Mouse (Mus musculus): ENCODE data around the gene Slc44a5.

Slc44a5 gene
- long read RNA-seq, experiment 1 = 0 reads
- long read RNA-seq, experiment 2 = 0 reads

GRCm38 (mm10) chr3:153973171-153973948 lies at the start of gene Slc44a5:
Gene Slc44a5, plus strand, starts transcription at chr3:153973436.
- intact Hi-C loops (cut with DNase I) = no loop called here

DNA sequence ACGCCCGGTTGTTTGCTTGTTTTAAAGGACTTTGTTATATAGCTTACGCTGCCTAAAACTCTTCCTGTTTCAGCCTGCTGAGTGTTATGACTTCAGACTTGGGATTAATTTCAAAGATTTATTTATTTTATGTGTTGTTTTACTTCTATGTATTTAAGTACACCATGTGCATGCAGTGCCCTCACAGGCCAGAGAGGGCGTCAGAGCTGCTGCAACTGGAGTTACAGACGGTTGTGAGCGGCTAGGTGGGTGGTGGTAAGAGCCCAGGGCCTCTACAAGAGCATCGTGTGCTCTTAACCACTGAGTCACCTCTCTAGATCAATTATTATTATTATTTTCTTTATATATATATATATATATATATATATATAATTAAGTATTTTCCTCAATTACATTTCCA lies 46.9 kb upstream of the Slc44a5 start:
- intact Hi-C loops (cut with DNase I) = no loop called here

DNA sequence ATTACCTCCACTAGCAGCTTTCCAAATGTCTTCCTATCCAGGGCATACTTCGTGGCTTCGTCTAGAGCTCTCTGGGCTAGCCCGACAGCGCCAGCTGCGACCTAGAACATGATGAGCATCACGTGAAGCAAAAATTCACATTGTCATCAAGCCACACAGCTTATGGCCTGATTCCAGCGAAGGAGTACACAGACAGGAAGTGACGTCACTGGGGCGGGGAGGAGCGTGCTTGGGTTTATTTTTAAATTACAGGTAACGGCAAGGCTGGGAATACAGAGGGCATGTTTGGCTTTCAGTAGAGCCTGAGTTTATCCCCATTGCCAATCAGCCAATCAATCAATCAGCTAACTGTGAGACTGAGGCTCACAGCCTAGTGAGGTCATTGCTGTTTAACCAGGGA lies 43.7 kb upstream of the Slc44a5 start:
- intact Hi-C loops (cut with DNase I) = no loop called here

DNA sequence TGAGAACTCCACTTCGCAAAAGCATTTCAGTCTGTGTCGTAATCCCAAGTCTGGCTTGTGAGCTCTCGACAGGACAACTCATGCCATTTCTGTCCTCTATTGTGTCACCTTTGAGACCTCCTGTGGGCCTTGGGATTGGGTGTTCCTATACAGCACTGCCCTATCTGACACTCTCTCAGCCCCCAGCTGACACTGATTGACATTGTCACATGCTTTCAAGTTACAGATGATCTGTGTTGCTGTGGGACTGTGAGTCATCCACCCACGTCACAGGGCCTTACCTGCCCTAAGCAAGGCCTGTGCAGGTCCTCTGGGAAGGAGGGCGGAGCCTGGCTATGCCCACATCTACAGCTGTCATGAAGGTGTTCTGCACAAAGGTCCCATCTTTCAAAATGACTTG lies 40.8 kb upstream of the Slc44a5 start:
- intact Hi-C loops (cut with DNase I) = no loop called here

DNA sequence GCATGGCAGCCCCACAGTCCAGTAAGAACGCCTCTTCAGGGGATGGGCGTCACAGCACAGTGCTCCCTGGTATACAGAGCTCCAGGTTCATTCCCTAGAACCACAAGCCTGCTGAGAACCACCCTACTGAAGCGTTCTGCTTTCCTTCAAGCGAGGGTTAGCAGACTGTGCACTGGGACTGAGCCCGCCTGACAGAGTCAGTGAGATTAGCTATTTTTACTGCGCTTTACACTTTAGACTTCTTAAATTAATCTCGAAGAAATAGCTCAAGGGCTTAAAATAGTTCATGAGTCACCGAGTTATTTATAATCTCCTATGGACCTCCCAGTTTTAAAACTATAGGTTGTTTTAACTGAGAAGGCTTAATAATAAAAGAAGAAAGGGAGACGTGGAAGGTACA lies 37.4 kb upstream of the Slc44a5 start:
- intact Hi-C loops (cut with DNase I) = no loop called here

DNA sequence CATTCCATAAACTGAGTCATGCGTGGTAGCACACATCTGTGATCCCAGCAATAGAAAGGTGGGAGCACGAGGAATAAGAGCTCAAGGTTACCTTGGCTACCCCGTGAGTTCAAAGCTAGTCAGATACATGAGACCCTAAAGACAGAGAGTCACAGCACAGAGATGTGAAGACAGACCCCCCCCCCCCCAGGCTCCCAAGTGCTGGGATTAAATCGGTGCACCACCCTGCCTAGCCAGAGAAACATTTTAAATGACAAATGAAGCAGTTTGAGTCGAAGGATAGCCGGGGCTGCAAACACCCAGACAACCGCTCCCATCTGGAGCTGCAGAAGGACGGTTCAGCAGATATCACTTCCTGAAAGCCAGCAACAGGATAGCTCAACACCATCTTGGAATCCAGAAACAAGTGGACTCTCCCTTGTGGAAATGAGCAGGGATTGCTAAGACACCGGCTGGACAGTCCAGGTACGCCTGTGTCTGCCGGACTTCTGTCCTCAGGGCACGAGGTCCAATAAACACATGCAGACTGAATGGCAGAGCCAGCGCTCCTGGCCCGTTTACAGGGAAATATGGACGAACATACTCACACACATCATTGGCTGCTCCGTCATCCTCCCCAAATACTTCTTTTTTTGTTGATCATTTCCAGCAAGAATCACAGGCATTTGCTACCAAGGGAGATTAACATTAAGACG lies 36.0 kb upstream of the Slc44a5 start:
- intact Hi-C loops (cut with DNase I) = no loop called here

GRCm38 (mm10) chr3:153940021-153940420 lies 33.2 kb upstream of the Slc44a5 start:
- intact Hi-C loops (cut with DNase I) = no loop called here

- intact Hi-C loops (cut with DNase I) = no loop called here
These were observed 32.8 kb upstream of the Slc44a5 start for GRCm38 (mm10) chr3:153940486-153940885.

GRCm38 (mm10) chr3:153941613-153942012 lies 31.6 kb upstream of the Slc44a5 start:
- intact Hi-C loops (cut with DNase I) = no loop called here

DNA sequence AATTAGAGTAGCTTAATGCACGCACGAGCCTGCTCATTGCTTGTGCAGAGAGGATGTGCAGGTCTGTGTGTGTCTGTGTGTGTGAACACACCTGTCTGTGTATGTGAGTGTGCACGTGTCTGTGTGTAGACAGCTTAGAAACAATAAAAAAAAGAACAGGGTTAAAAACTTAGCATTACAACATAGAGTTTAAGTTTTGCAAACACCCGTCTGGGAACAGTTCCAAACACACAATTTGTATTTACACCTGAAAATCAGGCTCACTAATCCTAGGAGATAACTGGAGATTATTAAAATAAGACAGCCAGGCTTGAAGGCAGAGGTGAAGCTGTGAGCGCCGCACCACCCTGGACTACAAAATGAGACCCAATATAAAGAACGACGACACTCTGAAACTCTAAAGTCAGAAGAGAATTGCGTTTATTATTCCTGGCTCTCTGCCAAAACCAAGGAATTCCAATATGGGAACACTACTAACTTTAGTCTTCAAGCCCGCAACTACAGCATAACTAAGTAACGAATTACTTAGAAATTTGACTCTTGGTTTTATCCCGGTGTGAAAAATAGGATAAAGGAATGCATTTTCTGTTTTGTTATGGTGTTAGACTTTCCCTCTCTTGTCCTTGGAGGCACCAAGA lies 30.1 kb upstream of the Slc44a5 start:
- intact Hi-C loops (cut with DNase I) = no loop called here

- intact Hi-C loops (cut with DNase I) = no loop called here
These were observed 29.3 kb upstream of the Slc44a5 start for GRCm38 (mm10) chr3:153943901-153944334.

DNA sequence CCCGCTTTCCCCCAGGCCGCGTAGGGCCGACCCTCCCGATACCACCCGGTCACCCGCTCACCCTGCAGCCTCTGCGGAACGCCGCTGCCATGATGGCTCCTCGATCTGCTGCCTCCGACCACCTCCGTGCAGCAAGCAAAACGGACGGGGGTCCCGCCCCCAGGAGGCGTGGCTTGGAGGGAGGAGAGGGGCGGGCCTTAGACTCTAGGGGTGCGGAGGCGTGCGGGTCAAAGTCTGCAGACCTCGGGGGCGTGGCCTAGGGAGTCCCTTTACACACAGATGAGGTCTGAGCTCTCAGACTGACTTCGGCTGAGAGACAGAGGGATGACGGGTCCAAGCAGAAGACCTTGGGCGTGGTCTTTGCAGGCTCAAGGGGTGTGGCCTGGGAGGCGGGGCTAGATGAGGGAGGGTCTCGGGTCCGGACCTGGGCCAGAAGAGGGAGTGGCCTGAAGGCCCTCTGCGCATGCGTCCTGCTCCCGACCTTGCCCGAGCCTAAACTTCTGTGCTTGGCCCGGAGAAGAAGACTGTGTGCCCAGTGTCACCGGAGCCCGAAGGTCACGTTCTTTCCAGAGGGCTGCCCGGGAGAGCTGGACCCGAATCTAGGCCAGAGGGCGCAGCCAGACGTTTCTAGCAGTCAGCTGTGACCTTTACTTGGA lies 28.8 kb upstream of the Slc44a5 start, which contains the start of gene Acadm:
Gene Acadm (minus strand): TSS at position 298 of the 656 bp plus-strand sequence.
- intact Hi-C loops (cut with DNase I) = no loop called here

- intact Hi-C loops (cut with DNase I) = no loop called here
These were observed 26.0 kb upstream of the Slc44a5 start for GRCm38 (mm10) chr3:153947271-153947670.

DNA sequence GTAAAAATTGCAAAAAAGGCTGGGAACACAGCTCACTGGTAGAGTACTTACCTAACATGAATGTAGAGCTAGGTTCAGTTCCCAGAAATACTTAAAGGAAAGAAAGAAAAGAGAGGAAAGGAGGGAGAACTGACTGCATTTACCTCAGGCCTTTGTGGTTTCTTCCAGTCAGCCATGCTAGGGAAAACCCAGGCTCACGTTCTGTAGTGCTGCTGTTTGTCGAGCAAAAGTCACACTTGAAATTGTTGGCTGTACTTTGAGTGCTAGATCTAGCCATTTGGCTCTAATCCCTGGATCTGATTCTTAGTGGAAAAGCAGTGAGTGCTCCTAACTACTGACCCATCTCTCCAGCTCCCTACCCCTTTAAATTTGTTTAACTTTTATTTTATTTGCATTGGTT lies 25.1 kb upstream of the Slc44a5 start:
- intact Hi-C loops (cut with DNase I) = no loop called here

DNA sequence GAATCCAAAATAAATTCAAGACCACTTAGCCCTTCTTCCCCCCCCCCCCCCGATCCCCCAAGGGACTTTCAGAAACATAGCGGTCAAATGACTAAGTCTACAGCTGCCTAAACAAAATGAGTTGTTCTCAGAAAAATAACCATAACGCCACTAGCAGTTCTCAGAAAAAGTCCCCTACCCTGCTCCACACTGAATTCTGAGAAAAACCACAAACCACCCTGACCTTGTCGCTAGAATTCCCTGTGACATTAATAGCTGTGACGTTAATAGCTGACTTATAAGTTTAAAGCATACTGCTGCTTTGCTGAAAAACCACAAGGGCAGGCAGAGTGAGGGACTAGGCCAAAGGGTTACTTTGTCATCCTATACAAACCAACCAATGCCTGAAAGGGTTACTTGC lies 15.3 kb upstream of the Slc44a5 start:
- intact Hi-C loops (cut with DNase I) = loop anchor here (2.0 kb wide), 1 partner anchor 269 kb away; no protein-coding TSS in a partner anchor

GRCm38 (mm10) chr3:153959035-153959730 lies 14.1 kb upstream of the Slc44a5 start:
- intact Hi-C loops (cut with DNase I) = loop anchor here (2.0 kb wide), 1 partner anchor 268 kb away; no protein-coding TSS in a partner anchor

- intact Hi-C loops (cut with DNase I) = loop anchor here (2.0 kb wide), 1 partner anchor 267 kb away; no protein-coding TSS in a partner anchor
These were observed 13.5 kb upstream of the Slc44a5 start for GRCm38 (mm10) chr3:153959731-153960207.

DNA sequence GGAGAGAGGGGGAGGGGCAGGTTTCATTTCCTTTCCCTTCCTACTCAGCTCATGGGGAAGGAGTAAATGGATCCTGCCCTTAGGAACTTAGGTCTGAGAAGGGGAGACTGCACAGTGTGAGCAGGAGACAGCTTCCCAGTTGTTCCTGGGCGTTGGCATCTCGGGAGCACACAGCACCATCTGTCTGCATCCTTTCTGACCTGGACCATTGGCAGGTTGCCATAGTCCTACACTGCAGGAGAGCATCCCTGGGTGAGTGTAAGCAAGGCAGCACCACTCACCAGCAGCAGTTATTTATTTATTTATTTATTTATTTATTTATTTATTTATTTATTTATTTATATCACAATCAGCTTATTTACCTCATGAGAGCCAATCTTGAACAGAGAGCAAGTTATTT lies 12.4 kb upstream of the Slc44a5 start:
- intact Hi-C loops (cut with DNase I) = no loop called here

DNA sequence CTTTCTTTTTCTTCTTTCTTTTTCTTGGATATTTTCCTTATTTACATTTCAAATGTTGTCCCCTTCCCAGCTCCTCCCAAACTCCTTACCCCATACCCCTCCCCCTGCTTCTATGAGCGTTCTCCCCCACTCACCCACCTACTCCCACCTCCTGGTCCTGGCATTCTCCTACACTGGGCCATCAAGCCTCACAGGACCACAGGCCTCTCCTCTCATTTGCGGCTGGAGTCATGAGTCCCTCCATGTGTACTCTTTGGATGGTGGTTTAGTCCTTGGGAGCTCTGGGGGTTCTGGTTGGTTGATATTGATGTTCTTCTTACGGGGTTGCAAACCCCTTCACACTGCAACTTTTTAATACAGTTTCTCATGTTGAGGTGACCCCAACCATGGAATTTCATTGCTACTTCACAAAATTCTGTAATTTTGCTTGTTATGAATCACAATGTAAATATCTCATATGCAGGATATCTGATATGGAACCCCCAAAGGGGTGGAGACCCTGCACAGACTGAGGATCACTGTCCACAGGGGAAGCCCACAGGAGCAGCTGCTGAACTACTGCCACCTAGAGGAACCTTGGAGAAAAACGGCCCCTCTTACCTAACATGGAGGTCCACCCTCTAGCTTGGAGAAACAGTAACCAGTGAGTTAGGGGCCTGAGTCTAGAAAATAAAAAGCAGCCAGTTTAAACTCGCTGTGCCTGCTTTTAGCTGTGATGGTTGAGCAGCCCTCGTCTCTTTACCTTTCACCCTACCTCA lies 11.4 kb upstream of the Slc44a5 start:
- intact Hi-C loops (cut with DNase I) = no loop called here

DNA sequence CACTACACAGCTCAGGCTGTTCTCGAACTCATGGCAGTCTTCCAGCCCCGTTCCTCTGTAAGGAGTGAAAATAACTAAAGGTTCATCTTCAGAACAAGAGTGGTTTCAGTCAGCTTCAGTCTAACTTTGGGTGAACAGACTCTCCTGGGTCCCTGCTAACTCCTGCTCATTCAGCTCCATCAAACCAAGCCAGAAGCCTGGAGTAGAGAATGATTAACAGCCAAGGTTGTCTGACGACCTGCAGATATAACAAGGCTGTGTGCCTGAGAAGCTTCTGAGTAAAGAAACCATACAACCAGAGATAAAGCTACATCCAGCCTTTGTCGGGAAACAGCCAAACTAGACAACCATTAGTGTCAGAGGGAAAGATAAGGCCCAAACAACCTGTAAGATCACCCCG lies 5.8 kb upstream of the Slc44a5 start:
- intact Hi-C loops (cut with DNase I) = no loop called here

Measured in adrenal gland (tissue).